Comparison of ENCODE assay signal across 9 mouse cellular contexts in genomic region chr5:142403694-142404093, GRCm38 (mm10). TPM values are rescaled to one million over a fixed set of nuclear protein-coding genes. Genes with fewer than 3 reads are reported as not detected.
A peak's percentile ranks its signal among the peaks of the same experiment; 100 is the strongest.
DNase-seq lines count a peak whose midpoint lies in the region; ATAC-seq lines count a peak whose summit lies in the region.
"Had no signal": no experiment of that assay in that cellular context is flagged by ENCODE, and none has a peak within 500 bp of the region (broad histone marks: within the 10 kb centered on the region; RNA-seq: fewer than 3 reads in every experiment).

No protein-coding gene starts in this region.

- no peak overlapping the region for H3K27ac ChIP-seq in heart, embryonic 15.5 days
- H3K27ac ChIP-seq in embryonic facial prominence, embryonic 12.5 days, result no peak overlapping the region
- H3K27ac ChIP-seq in hindbrain, embryonic 14.5 days, result no peak overlapping the region
- H3K27ac ChIP-seq in midbrain, embryonic 12.5 days (replicated peaks), result no peak overlapping the region

- H3K4me2 ChIP-seq in heart, embryonic 15.5 days, result peak overlapping the region; percentile 86
- H3K4me2 ChIP-seq in embryonic facial prominence, embryonic 12.5 days (replicated peaks), result peak overlapping the region; percentile 91; the same call in 1 of the 2 replicates
- peak overlapping the region; percentile 65 for H3K4me2 ChIP-seq in hindbrain, embryonic 14.5 days (replicated peaks)
- H3K4me2 ChIP-seq in midbrain, embryonic 12.5 days (replicated peaks), result peak overlapping the region; percentile 97

- WGBS in heart, embryonic 15.5 days, result 68% methylated on average over 3 of the region's 3 CpGs
- 73% methylated on average over 3 of the region's 3 CpGs for WGBS in embryonic facial prominence, embryonic 12.5 days
- 83% methylated on average over 3 of the region's 3 CpGs for WGBS in hindbrain, embryonic 14.5 days
- WGBS in midbrain, embryonic 12.5 days, result 80% methylated on average over 3 of the region's 3 CpGs

- no peak overlapping the region for H3K4me3 ChIP-seq in heart, embryonic 15.5 days
- peak overlapping the region; percentile 91; the same call in 1 of the 2 replicates for H3K4me3 ChIP-seq in embryonic facial prominence, embryonic 12.5 days
- peak overlapping the region; percentile 79; the same call in 1 of the 2 replicates for H3K4me3 ChIP-seq in hindbrain, embryonic 14.5 days (replicated peaks; ENCODE audit: low read length)
- H3K4me3 ChIP-seq in midbrain, embryonic 12.5 days, result peak overlapping the region; percentile 91; the same call in 1 of the 2 replicates

- peaks cover 52% of the 10 kb centered on the region for H3K4me1 ChIP-seq in heart, embryonic 15.5 days (replicated peaks)
- peaks cover 48% of the 10 kb centered on the region for H3K4me1 ChIP-seq in embryonic facial prominence, embryonic 12.5 days
- peaks cover 37% of the 10 kb centered on the region for H3K4me1 ChIP-seq in hindbrain, embryonic 14.5 days (replicated peaks; ENCODE audit: control insufficient read depth, insufficient read depth, low read length)
- H3K4me1 ChIP-seq in midbrain, embryonic 12.5 days, result peaks cover 55% of the 10 kb centered on the region

- no peaks in the 10 kb centered on the region for H3K27me3 ChIP-seq in heart, embryonic 15.5 days
- no peaks in the 10 kb centered on the region for H3K27me3 ChIP-seq in embryonic facial prominence, embryonic 12.5 days
- H3K27me3 ChIP-seq in hindbrain, embryonic 14.5 days (ENCODE audit: control insufficient read depth, insufficient read depth, low read length), result no peaks in the 10 kb centered on the region
- no peaks in the 10 kb centered on the region for H3K27me3 ChIP-seq in midbrain, embryonic 12.5 days

- no peak overlapping the region for H3K9ac ChIP-seq in heart, embryonic 15.5 days
- H3K9ac ChIP-seq in embryonic facial prominence, embryonic 12.5 days, result no peak overlapping the region
- H3K9ac ChIP-seq in hindbrain, embryonic 14.5 days, result peak overlapping the region; percentile 83; the same call in 1 of the 2 replicates
- H3K9ac ChIP-seq in midbrain, embryonic 12.5 days (replicated peaks), result 0 out of 2 replicates have a peak overlapping the region, but pooled peaks have one; percentile 93

- intact Hi-C loops in heart, postnatal 10 days (cut with DNase I), result no loop called here

- DNase-seq in heart, postnatal 10 days, result no peak
- no peak for DNase-seq in hindbrain, embryonic 14.5 days (ENCODE audit: low spot score)
- no peak for DNase-seq in kidney, postnatal 36 days
- DNase-seq in thymus, postnatal 0 days (ENCODE audit: low spot score), result no peak
- DNase-seq: cerebellum, adult 2 months had no signal

- no peaks in the 10 kb centered on the region; the same call in 1 of the 2 replicates for H3K36me3 ChIP-seq in heart, embryonic 15.5 days
- H3K36me3 ChIP-seq in embryonic facial prominence, embryonic 12.5 days, result peaks cover 15% of the 10 kb centered on the region; the same call in 1 of the 2 replicates
- H3K36me3 ChIP-seq in hindbrain, embryonic 14.5 days (replicated peaks; ENCODE audit: control insufficient read depth, insufficient read depth), result peaks cover 3% of the 10 kb centered on the region; the same call in 1 of the 2 replicates
- H3K36me3 ChIP-seq in midbrain, embryonic 12.5 days, result peaks cover 8% of the 10 kb centered on the region; the same call in 1 of the 2 replicates

- ATAC-seq in heart, embryonic 15.5 days (replicated peaks; ENCODE audit: insufficient number of reproducible peaks, insufficient read depth, low FRiP score, low read depth), result no peak
- ATAC-seq in embryonic facial prominence, embryonic 12.5 days (ENCODE audit: insufficient number of reproducible peaks, insufficient read depth, low FRiP score, low TSS enrichment), result no peak
- no peak for ATAC-seq in hindbrain, embryonic 14.5 days (ENCODE audit: low FRiP score)
- ATAC-seq in midbrain, embryonic 12.5 days (ENCODE audit: low FRiP score, low read depth), result no peak
- ATAC-seq in megakaryocyte-erythroid progenitor cell, adult 5-6 weeks (replicated peaks; ENCODE audit: low FRiP score, low TSS enrichment, poor library complexity, severe bottlenecking), result no peak

- H3K9me3 ChIP-seq in heart, embryonic 15.5 days (replicated peaks), result no peaks in the 10 kb centered on the region
- H3K9me3 ChIP-seq in embryonic facial prominence, embryonic 12.5 days, result no peaks in the 10 kb centered on the region
- no peaks in the 10 kb centered on the region for H3K9me3 ChIP-seq in hindbrain, embryonic 14.5 days (ENCODE audit: control insufficient read depth, low read length)
- H3K9me3 ChIP-seq in midbrain, embryonic 12.5 days, result no peaks in the 10 kb centered on the region

RNA-seq across cellular contexts. Expression of gene Foxk1, which starts 2.4 kb away (rescaled TPM):
- 3.1 and 4.2 TPM in 2 replicates for polyA plus RNA-seq in heart, embryonic 15.5 days (2015; fragmentation: Nextera tagmentation; extraction: Ambion mirVana)
- total RNA-seq in heart, postnatal 10 days (2021), result 10 to 100 TPM; 16.8 to 19.0 TPM
- 7.0 and 8.4 TPM in 2 replicates for polyA plus RNA-seq in embryonic facial prominence, embryonic 12.5 days (2016; fragmentation: Nextera tagmentation; extraction: Ambion mirVana)
- polyA plus RNA-seq in hindbrain, embryonic 14.5 days (2014; fragmentation: Nextera tagmentation; extraction: Ambion mirVana), result 5.4 and 5.9 TPM in 2 replicates
- 7.6 and 9.6 TPM in 2 replicates for polyA plus RNA-seq in midbrain, embryonic 12.5 days (2016; fragmentation: Nextera tagmentation; extraction: Ambion mirVana)
- total RNA-seq in megakaryocyte-erythroid progenitor cell, adult 5-6 weeks (2014; fragmentation: Nextera tagmentation), result 12.3 and 17.0 TPM in 2 replicates
- 6.4 and 6.8 TPM in 2 replicates for total RNA-seq in megakaryocyte-erythroid progenitor cell, adult 5-6 weeks (2017)
- 2.9 and 5.1 TPM in 2 replicates for polyA plus RNA-seq in thymus, postnatal 0 days (2015; fragmentation: Nextera tagmentation; extraction: Ambion mirVana)

Comparison
In these comparisons a context has a peak if more than half of its experiments do, and no peak if none do; other contexts are left out.
1. H3K9ac ChIP-seq: peak in hindbrain, embryonic 14.5 days (single experiment) and midbrain, embryonic 12.5 days (single experiment); none in heart, embryonic 15.5 days (single experiment) and embryonic facial prominence, embryonic 12.5 days (single experiment).
2. Peak in every context shown above with its lines, with median percentiles within 50 percentile points of each other: H3K4me2 ChIP-seq.